11 mouse cellular contexts compared by ENCODE assay signal in the genomic region with DNA sequence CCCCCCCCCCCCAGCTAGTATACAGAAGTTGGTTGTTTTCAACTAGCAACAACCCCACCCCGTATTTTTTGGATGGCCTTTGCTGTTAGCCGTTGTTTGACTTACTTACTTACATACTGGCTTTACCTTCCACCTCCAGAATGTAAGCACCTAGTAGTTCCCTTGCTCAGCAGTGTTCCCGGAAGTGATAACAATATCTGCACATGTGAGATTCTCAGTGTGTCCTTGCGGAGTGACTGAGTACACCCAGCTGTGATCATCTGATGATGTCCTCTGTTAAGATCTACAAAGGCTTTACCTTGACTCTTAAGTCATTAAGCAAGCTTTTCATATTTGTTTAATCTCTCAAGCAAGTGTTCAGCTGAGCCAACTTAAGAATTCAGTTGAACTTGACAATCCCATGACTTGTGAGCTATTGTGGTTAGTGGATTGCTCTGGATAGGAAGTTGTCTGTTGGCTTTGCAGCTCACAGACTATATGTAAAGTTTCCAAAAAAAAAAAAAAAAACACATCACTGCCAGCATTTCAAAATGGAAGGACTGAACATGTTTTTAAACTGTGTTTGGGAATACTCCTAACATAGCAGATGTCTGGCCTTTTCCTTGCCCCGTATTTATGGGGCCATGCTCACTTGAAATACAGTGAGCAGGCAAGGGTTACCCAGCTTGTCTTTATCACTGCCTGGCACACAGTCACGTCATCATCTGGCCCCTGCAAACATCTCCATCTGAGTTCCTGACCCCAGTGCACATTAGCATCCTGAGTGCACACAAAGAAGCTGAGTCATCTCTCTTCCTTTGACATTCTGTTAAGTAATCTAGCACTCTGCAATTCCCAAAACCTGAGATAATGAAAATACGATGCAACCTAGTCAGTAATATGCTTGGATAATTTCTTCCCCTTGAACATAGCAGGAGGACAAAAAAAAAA. TPM values are rescaled to one million over a fixed set of nuclear protein-coding genes. Genes with fewer than 3 reads are reported as not detected.
A peak's percentile ranks its signal among the peaks of the same experiment; 100 is the strongest.
DNase-seq lines count a peak whose midpoint lies in the region; ATAC-seq and TF ChIP-seq lines count a peak whose summit lies in the region.
"Had no signal": no experiment of that assay in that cellular context is flagged by ENCODE, and none has a peak within 500 bp of the region (broad histone marks: within the 10 kb centered on the region; RNA-seq: fewer than 3 reads in every experiment).

No protein-coding gene starts in this region.

- H3K4me3 ChIP-seq in liver, embryonic 14.5 days (ENCODE audit: insufficient read depth in 1 of 2, low read depth in 2 of 2, low read length in 2 of 2): peak overlapping the region in 1 of 2 experiments; percentile 97; a peak in 1 of 4 replicates
- no peak overlapping the region for H3K4me3 ChIP-seq in embryonic facial prominence, embryonic 10.5 days

- H3K4me1 ChIP-seq in liver, embryonic 14.5 days (replicated peaks; ENCODE audit: control insufficient read depth in 2 of 2, insufficient read depth in 2 of 2, low read length in 1 of 2): peaks cover 41 to 42% of the 10 kb centered on the region in 2 experiments
- peaks cover 34% of the 10 kb centered on the region for H3K4me1 ChIP-seq in embryonic facial prominence, embryonic 10.5 days

- H3K9ac ChIP-seq in liver, embryonic 14.5 days (replicated peaks): peak overlapping the region; percentile 99

- no peaks in the 10 kb centered on the region; the same call in 1 of the 2 replicates for H3K36me3 ChIP-seq in liver, embryonic 14.5 days (replicated peaks; ENCODE audit: control insufficient read depth, insufficient read depth, low read depth)
- H3K36me3 ChIP-seq in embryonic facial prominence, embryonic 10.5 days (replicated peaks): no peaks in the 10 kb centered on the region

- TF ChIP-seq EP300 in liver, embryonic 14.5 days (IDR thresholded peaks at IDR 0.05; ENCODE audit: low read depth): peak; percentile 90

- WGBS in liver, embryonic 14.5 days (ENCODE audit: insufficient replicate concordance): 3% methylated on average over 7 of the region's 7 CpGs
- WGBS in embryonic facial prominence, embryonic 10.5 days: 56% methylated on average over 7 of the region's 7 CpGs

- H3K9me3 ChIP-seq in liver, embryonic 14.5 days (ENCODE audit: control insufficient read depth, low read length): no peaks in the 10 kb centered on the region
- H3K9me3 ChIP-seq in embryonic facial prominence, embryonic 10.5 days: no peaks in the 10 kb centered on the region

- no peak for TF ChIP-seq CTCF in liver, embryonic 14.5 days (IDR thresholded peaks at IDR 0.05; ENCODE audit: low read depth)

- H3K27ac ChIP-seq in liver, embryonic 14.5 days: peak overlapping the region; percentile 85
- H3K27ac ChIP-seq in embryonic facial prominence, embryonic 10.5 days (replicated peaks): no peak overlapping the region

- ATAC-seq in common myeloid progenitor, adult 5-6 weeks (replicated peaks; ENCODE audit: low read depth, poor library complexity, severe bottlenecking): peak; percentile 61
- ATAC-seq in liver, embryonic 14.5 days (ENCODE audit: insufficient read depth): peak; percentile 78

- peak overlapping the region; percentile 82 for H3K4me2 ChIP-seq in liver, embryonic 14.5 days (ENCODE audit: low read depth)

- DNase-seq in embryo, embryonic 10 days (ENCODE audit: low spot score): peak; percentile 48
- DNase-seq in embryo, embryonic 9.5 days (ENCODE audit: extremely low spot score): no peak
- peak; percentile 66 for DNase-seq in 3T3-L1 (ENCODE audit: low read depth, low spot score)
- peak; percentile 88 to 91 (median 89) for DNase-seq in liver, embryonic 14.5 days (ENCODE audit: low read depth in 3 of 3, low spot score in 3 of 3)
- no peak for DNase-seq in right cerebral cortex, adult 2 months (ENCODE audit: low spot score in 2 of 2)
- no peak for DNase-seq in left cerebral cortex, adult 9 months (ENCODE audit: low spot score in 2 of 2)
- no peak for DNase-seq in embryonic facial prominence, embryonic 10.5 days (ENCODE audit: low spot score)
- DNase-seq: cerebellum, adult 9-10 months; heart, postnatal 14 days; layer of hippocampus, adult 9-11 months had no signal

- no peaks in the 10 kb centered on the region for H3K27me3 ChIP-seq in liver, embryonic 14.5 days (ENCODE audit: control insufficient read depth, insufficient read depth, low read length)
- peaks cover 34% of the 10 kb centered on the region for H3K27me3 ChIP-seq in embryonic facial prominence, embryonic 10.5 days (replicated peaks; ENCODE audit: low read depth, poor library complexity, severe bottlenecking)

RNA-seq across cellular contexts. Expression of gene Slc22a23, which starts 3.2 kb away (rescaled TPM):
- 4.6 and 14.1 TPM in 2 replicates for total RNA-seq in common myeloid progenitor, adult 5-6 weeks (2017)
- polyA plus RNA-seq in liver, embryonic 14.5 days (2012; rRNA removed): 21.4 and 24.4 TPM in 2 replicates
- 9.3 and 11.9 TPM in 2 replicates for polyA plus RNA-seq in liver, embryonic 14.5 days (2014; fragmentation: Nextera tagmentation; extraction: Ambion mirVana)
- polyA plus RNA-seq in embryonic facial prominence, embryonic 10.5 days (2016; fragmentation: Nextera tagmentation; extraction: Ambion mirVana): 2.9 and 3.1 TPM in 2 replicates

Comparison
In these comparisons a context has a peak if more than half of its experiments do, and no peak if none do; other contexts are left out.
1. DNase-seq: peak in embryo, embryonic 10 days (single experiment), 3T3-L1 (single experiment) and liver, embryonic 14.5 days (3 of 3); none in embryo, embryonic 9.5 days (single experiment), right cerebral cortex, adult 2 months (0 of 2), left cerebral cortex, adult 9 months (0 of 2) and embryonic facial prominence, embryonic 10.5 days (single experiment).